Mouse (Mus musculus) midbrain, postnatal 0 days (tissue): ENCODE data around the gene Ampd3. TPM values are rescaled to one million over a fixed set of nuclear protein-coding genes. Genes with fewer than 3 reads are reported as not detected.

ENCODE experiments used
- ATAC-seq: fragments of 200-750 bp; cut with Nextera tagmentation; 2 replicates; pipeline ENCODE4 v1.8.0; 2017; ENCODE audit warnings: moderate number of reproducible peaks, mild to moderate bottlenecking, moderate TSS enrichment, moderate library complexity; ENCODE audit not compliant: low FRiP score
- DNase-seq: peaks from one replicate; pipeline ENCODE4 v3.0.0-alpha.2; 2015; ENCODE audit warnings: low spot score
- H3K27ac ChIP-seq: fragments of 300-500 bp; sonication (generic); 2 replicates; pipeline ENCODE4 v1.5.1; 2014; ENCODE audit warnings: low read depth, mild to moderate bottlenecking, low read length, mixed read lengths
- H3K27me3 ChIP-seq: fragments of 300-500 bp; sonication (generic); 2 replicates; pipeline ENCODE4 v1.6.1; 2014; ENCODE audit warnings: low read length, control low read depth, mixed read lengths; ENCODE audit not compliant: insufficient read depth
- H3K36me3 ChIP-seq: fragments of 300-500 bp; sonication (generic); 2 replicates; pipeline ENCODE4 v1.6.1; 2014; ENCODE audit warnings: low read length, control low read depth, mixed read lengths; ENCODE audit not compliant: insufficient read depth
- H3K4me1 ChIP-seq: fragments of 300-500 bp; sonication (generic); 2 replicates; pipeline ENCODE4 v1.6.1; 2014; ENCODE audit warnings: mild to moderate bottlenecking, control low read depth, antibody characterized with exemption, low read length, mixed read lengths; ENCODE audit not compliant: insufficient read depth
- H3K4me2 ChIP-seq: fragments of 300-500 bp; sonication (generic); 2 replicates; pipeline ENCODE4 v1.6.1; 2014; ENCODE audit warnings: low read depth, mild to moderate bottlenecking, low read length, mixed read lengths; ENCODE audit not compliant: poor library complexity, severe bottlenecking
- H3K4me3 ChIP-seq: fragments of 300-500 bp; sonication (generic); 2 replicates; pipeline ENCODE4 v1.5.1; 2014; ENCODE audit warnings: low read depth, mild to moderate bottlenecking, low read length, moderate library complexity
- H3K9ac ChIP-seq: fragments of 300-500 bp; sonication (generic); replicated peaks from 2 replicates; pipeline ENCODE4 v1.6.1; 2014; ENCODE audit warnings: mild to moderate bottlenecking, low read length, moderate library complexity, mixed read lengths; ENCODE audit not compliant: poor library complexity, severe bottlenecking
- H3K9me3 ChIP-seq: fragments of 300-500 bp; sonication (generic); 2 replicates; pipeline ENCODE4 v1.6.1; 2016; ENCODE audit warnings: low read length, control low read depth
- CTCF ChIP-seq: IDR thresholded peaks from 2 replicates; pipeline ENCODE4 v1.5.1; 2016; ENCODE audit warnings: antibody characterized with exemption, mild to moderate bottlenecking
- whole genome bisulfite sequencing: fragments of 180-500 bp; shearing (Covaris S2); extraction: QIAGEN DNeasy Blood & Tissue Kit; methylation state at CpG from one replicate; pipeline ENCODE4 v1.1.7; 2014; 5-methylcytosine and 5-hydroxymethylcytosine counted together
- microRNA-seq: library from miRNA; unstranded; fragments of <30 nt; microRNA quantifications from one replicate; pipeline ENCODE4, GENCODE M21; 2016; ENCODE audit warnings: borderline number of aligned reads
- polyA plus RNA-seq: library from polyadenylated mRNA; unstranded; fragments of >200 nt; fragmentation: Nextera tagmentation; extraction: Ambion mirVana; gene quantifications from 2 replicates; pipeline ENCODE4 v1.2.1, GENCODE M21; 2015
- total RNA-seq: library from RNA; depleted of rRNA; stranded (reverse); fragments of >200 nt; gene quantifications from 2 replicates; pipeline ENCODE4 v1.2.3, GENCODE M21; 2014; rRNA removed

Ampd3 gene
- total and polyA plus RNA-seq, 2 experiments from 2014 or later, result 13.2 to 20.6 TPM

DNA sequence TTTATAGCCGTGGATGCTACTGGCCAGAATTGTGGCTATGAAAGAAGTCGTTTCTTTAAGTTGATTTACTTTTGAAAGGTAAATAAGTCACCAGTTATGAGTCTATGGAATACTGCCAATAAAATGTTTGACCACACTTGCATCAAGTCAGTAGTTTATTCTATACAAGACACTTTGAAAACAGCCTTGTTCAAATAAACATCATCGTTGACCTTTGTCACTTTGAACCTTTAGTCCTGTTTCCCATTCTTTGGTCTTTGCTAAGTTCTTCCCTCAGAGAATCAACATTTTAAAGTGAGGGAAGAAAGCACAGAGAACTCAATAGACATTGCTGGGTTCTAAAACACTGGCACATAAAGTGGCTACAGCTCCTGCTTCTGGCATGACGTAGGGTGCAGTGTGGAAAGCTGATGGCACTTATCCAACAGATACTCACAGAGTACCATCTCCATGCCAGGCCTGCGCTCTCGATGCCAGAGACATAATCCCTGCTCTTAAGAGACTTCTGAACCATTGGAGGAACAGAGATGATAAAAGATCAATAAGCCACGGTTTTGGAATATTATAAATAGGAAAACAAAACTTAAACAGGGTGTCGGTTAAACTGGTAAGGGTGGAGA lies 87.0 kb downstream of the Ampd3 start:
- TF ChIP-seq CTCF, result no peak
- no peak overlapping the region for H3K9ac ChIP-seq
- no peak overlapping the region for H3K27ac ChIP-seq
- H3K4me2 ChIP-seq, result no peak overlapping the region
- no peaks in the 10 kb centered on the region for H3K27me3 ChIP-seq
- H3K4me3 ChIP-seq, result no peak overlapping the region
- no peaks in the 10 kb centered on the region for H3K36me3 ChIP-seq
- 77% methylated on average over 8 of the region's 8 CpGs for WGBS
- ATAC-seq (no peak), DNase-seq (peak; percentile 61)
- no peaks in the 10 kb centered on the region for H3K4me1 ChIP-seq
- H3K9me3 ChIP-seq, result no peaks in the 10 kb centered on the region

DNA sequence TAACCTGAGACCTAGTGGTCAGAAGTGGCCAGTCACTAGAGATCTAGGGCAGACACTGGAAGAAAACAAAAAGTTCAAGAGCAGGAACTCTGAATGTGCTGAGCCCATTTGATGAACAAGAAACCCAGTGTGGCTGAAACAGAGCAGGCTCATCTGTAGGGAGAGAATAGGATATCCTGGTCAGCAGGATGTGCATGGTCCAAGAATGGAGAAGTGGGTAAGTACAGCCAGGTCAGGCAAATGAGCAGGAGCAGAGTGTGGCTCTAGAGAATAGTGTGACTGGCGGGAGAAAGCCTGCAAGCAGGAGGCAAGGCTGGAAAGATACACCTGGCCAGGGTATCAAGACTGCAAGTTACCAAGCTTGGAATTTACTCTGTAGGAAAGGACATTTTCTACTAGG lies 87.6 kb downstream of the Ampd3 start:
- no peak overlapping the region for H3K27ac ChIP-seq
- ATAC-seq (no peak), DNase-seq (no peak)
- H3K9me3 ChIP-seq, result no peaks in the 10 kb centered on the region
- H3K9ac ChIP-seq, result no peak overlapping the region
- H3K4me3 ChIP-seq, result no peak overlapping the region
- H3K27me3 ChIP-seq, result no peaks in the 10 kb centered on the region
- WGBS, result 75% methylated on average over 1 of the region's 1 CpGs
- no peak for TF ChIP-seq CTCF
- no peak overlapping the region for H3K4me2 ChIP-seq
- no peaks in the 10 kb centered on the region for H3K4me1 ChIP-seq
- H3K36me3 ChIP-seq, result no peaks in the 10 kb centered on the region

DNA sequence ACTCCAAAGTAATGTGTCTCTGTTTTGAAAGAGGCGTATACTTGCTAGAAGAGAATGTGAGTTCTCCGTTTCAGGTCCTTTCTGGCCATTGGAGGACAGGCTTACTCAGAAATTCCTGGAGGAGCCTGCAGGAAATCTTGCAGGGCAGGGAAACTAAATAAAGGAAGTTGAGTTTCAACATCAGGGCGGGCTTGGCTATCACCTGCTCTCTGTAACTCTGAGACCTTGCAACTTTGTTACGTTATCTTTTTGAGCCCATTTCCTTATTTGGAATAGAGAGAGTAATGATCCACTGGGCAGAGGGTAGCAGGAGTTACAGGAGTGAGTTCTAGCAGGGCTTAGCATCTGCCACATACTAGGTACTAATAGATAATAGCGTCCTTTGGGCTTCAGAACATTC lies 92.1 kb downstream of the Ampd3 start:
- H3K36me3 ChIP-seq, result no peaks in the 10 kb centered on the region
- no peak overlapping the region for H3K4me2 ChIP-seq
- H3K4me1 ChIP-seq, result no peaks in the 10 kb centered on the region
- H3K9me3 ChIP-seq, result no peaks in the 10 kb centered on the region
- DNase-seq, result no peak
- H3K9ac ChIP-seq, result no peak overlapping the region
- H3K4me3 ChIP-seq, result no peak overlapping the region
- no peak overlapping the region for H3K27ac ChIP-seq
- no peak for TF ChIP-seq CTCF
- WGBS, result 82% methylated on average over 5 of the region's 5 CpGs
- no peaks in the 10 kb centered on the region for H3K27me3 ChIP-seq
- no peak for ATAC-seq

Small RNA genes within 50 kb of the gene (microRNA-seq; reads per million reads assigned to microRNA genes)
- gene Gm47282, result not detected

Other genes starting within 250 kb of the Ampd3 start
- 80.1 and 114 TPM in 2 replicates for gene Sbf2, start 153.3 kb upstream of the Ampd3 start, total RNA-seq
- gene Sbf2, start 153.3 kb upstream of the Ampd3 start, polyA plus RNA-seq, result 31.5 and 41.0 TPM in 2 replicates
- 0.82 and 1.2 TPM in 2 replicates for gene Adm, start 140.5 kb upstream of the Ampd3 start, total RNA-seq
- 2.5 and 2.6 TPM in 2 replicates for gene Adm, start 140.5 kb upstream of the Ampd3 start, polyA plus RNA-seq
- gene Rnf141, start 76.3 kb downstream of the Ampd3 start, total RNA-seq, result 88.5 and 133 TPM in 2 replicates
- 28.5 and 29.6 TPM in 2 replicates for gene Rnf141, start 76.3 kb downstream of the Ampd3 start, polyA plus RNA-seq
- 9.7 and 12.5 TPM in 2 replicates for gene Lyve1, start 95.0 kb downstream of the Ampd3 start, total RNA-seq
- gene Lyve1, start 95.0 kb downstream of the Ampd3 start, polyA plus RNA-seq, result 5.4 and 7.2 TPM in 2 replicates
- 2.3 and 2.7 TPM in 2 replicates for gene Mrvi1, start 214.3 kb downstream of the Ampd3 start, total RNA-seq
- 0.42 and 0.88 TPM in 2 replicates for gene Mrvi1, start 214.3 kb downstream of the Ampd3 start, polyA plus RNA-seq